ENCODE assay signal across 9 mouse cellular contexts in genomic region chr2:33129005-33129404, GRCm38 (mm10). TPM values are rescaled to one million over a fixed set of nuclear protein-coding genes. Genes with fewer than 3 reads are reported as not detected.
DNase-seq lines count a peak whose midpoint lies in the region; ATAC-seq and TF ChIP-seq lines count a peak whose summit lies in the region.
"Had no signal": no experiment of that assay in that cellular context is flagged by ENCODE, and none has a peak within 500 bp of the region (broad histone marks: within the 10 kb centered on the region; RNA-seq: fewer than 3 reads in every experiment).

No protein-coding gene starts in this region.

- peak overlapping the region; percentile 83; the same call in 1 of the 2 replicates for H3K4me3 ChIP-seq in forebrain, embryonic 10.5 days
- H3K4me3 ChIP-seq in forebrain, embryonic 11.5 days (ENCODE audit: low read depth, low read length): no peak overlapping the region
- peak overlapping the region; percentile 50 for H3K4me3 ChIP-seq in megakaryocyte, embryonic 14.5 days (replicated peaks)
- peak overlapping the region; percentile 70 for H3K4me3 ChIP-seq in forebrain, embryonic 16.5 days (replicated peaks; ENCODE audit: low read length)
- no peak overlapping the region for H3K4me3 ChIP-seq in layer of hippocampus, adult 2 months

- ATAC-seq in forebrain, embryonic 11.5 days (replicated peaks; ENCODE audit: low FRiP score): no peak
- no peak for ATAC-seq in megakaryocyte, adult 5-6 weeks (ENCODE audit: poor library complexity, severe bottlenecking)
- ATAC-seq in forebrain, embryonic 16.5 days: no peak

- peaks cover 46% of the 10 kb centered on the region for H3K27me3 ChIP-seq in forebrain, embryonic 10.5 days (ENCODE audit: poor library complexity, severe bottlenecking)
- peaks cover 9% of the 10 kb centered on the region; the same call in 1 of the 2 replicates for H3K27me3 ChIP-seq in forebrain, embryonic 11.5 days (ENCODE audit: control insufficient read depth, insufficient read depth, low read length)
- peaks cover 57% of the 10 kb centered on the region for H3K27me3 ChIP-seq in megakaryocyte, embryonic 14.5 days (replicated peaks)
- no peaks in the 10 kb centered on the region for H3K27me3 ChIP-seq in forebrain, embryonic 16.5 days (replicated peaks; ENCODE audit: control insufficient read depth, insufficient read depth, low read length)

- H3K4me1 ChIP-seq in forebrain, embryonic 10.5 days: peaks cover 36% of the 10 kb centered on the region
- peaks cover 3% of the 10 kb centered on the region; the same call in 1 of the 2 replicates for H3K4me1 ChIP-seq in forebrain, embryonic 11.5 days (replicated peaks; ENCODE audit: control insufficient read depth, insufficient read depth, low read length)
- H3K4me1 ChIP-seq in megakaryocyte, embryonic 14.5 days: peaks cover 33% of the 10 kb centered on the region
- H3K4me1 ChIP-seq in forebrain, embryonic 16.5 days (replicated peaks; ENCODE audit: control insufficient read depth, insufficient read depth, low read length): peaks cover 18% of the 10 kb centered on the region

- WGBS in forebrain, embryonic 10.5 days: 69% methylated on average over 2 of the region's 2 CpGs
- 70% methylated on average over 2 of the region's 2 CpGs for WGBS in forebrain, embryonic 11.5 days
- WGBS in forebrain, embryonic 16.5 days: 76% methylated on average over 2 of the region's 2 CpGs

- no peaks in the 10 kb centered on the region for H3K9me3 ChIP-seq in forebrain, embryonic 10.5 days
- H3K9me3 ChIP-seq in forebrain, embryonic 11.5 days (ENCODE audit: control insufficient read depth, low read length): no peaks in the 10 kb centered on the region
- no peaks in the 10 kb centered on the region for H3K9me3 ChIP-seq in megakaryocyte, embryonic 14.5 days
- no peaks in the 10 kb centered on the region for H3K9me3 ChIP-seq in forebrain, embryonic 16.5 days (ENCODE audit: control insufficient read depth, low read length)

- no peak for DNase-seq in forebrain, embryonic 10.5 days (ENCODE audit: extremely low spot score, low spot score)
- no peak for DNase-seq in forebrain, embryonic 11.5 days (ENCODE audit: low spot score)
- peak; percentile 14 for DNase-seq in naive thymus-derived CD4-positive, alpha-beta T cell, adult 2 months (ENCODE audit: low read depth)
- no peak for DNase-seq in layer of hippocampus, adult 2 months (ENCODE audit: low spot score in 2 of 2)
- no peak for DNase-seq in urinary bladder, postnatal 25 days (ENCODE audit: low spot score)

- no peak overlapping the region for H3K27ac ChIP-seq in forebrain, embryonic 10.5 days
- no peak overlapping the region for H3K27ac ChIP-seq in forebrain, embryonic 11.5 days (ENCODE audit: low read depth, low read length)
- no peak overlapping the region for H3K27ac ChIP-seq in forebrain, embryonic 16.5 days (ENCODE audit: low read length)
- H3K27ac ChIP-seq in layer of hippocampus, adult 2 months: no peak overlapping the region
- H3K27ac ChIP-seq: macrophage had no signal

- H3K4me2 ChIP-seq in forebrain, embryonic 11.5 days (ENCODE audit: low read depth, low read length, severe bottlenecking): no peak overlapping the region; the same call in 1 of the 2 replicates
- peak overlapping the region; percentile 97 for H3K4me2 ChIP-seq in forebrain, embryonic 16.5 days (ENCODE audit: low read length)

- TF ChIP-seq CTCF in layer of hippocampus, adult 2 months (conservative IDR thresholded peaks at IDR 0.05): no peak

- no peak overlapping the region for H3K9ac ChIP-seq in forebrain, embryonic 11.5 days (ENCODE audit: low read length)
- H3K9ac ChIP-seq in forebrain, embryonic 16.5 days (replicated peaks; ENCODE audit: low read depth, low read length): no peak overlapping the region

- no peaks in the 10 kb centered on the region for H3K36me3 ChIP-seq in forebrain, embryonic 10.5 days (replicated peaks)
- no peaks in the 10 kb centered on the region for H3K36me3 ChIP-seq in forebrain, embryonic 11.5 days (ENCODE audit: control insufficient read depth, insufficient read depth, low read length)
- no peaks in the 10 kb centered on the region for H3K36me3 ChIP-seq in megakaryocyte, embryonic 14.5 days (replicated peaks; ENCODE audit: low read length)
- H3K36me3 ChIP-seq in forebrain, embryonic 16.5 days (ENCODE audit: control insufficient read depth, insufficient read depth): no peaks in the 10 kb centered on the region

RNA-seq across cellular contexts. Expression of gene Garnl3, which starts 2.4 kb away (rescaled TPM):
- 8.6 and 9.1 TPM in 2 replicates for polyA plus RNA-seq in forebrain, embryonic 10.5 days (2016; fragmentation: Nextera tagmentation; extraction: Ambion mirVana)
- polyA plus RNA-seq in forebrain, embryonic 11.5 days (2014; fragmentation: Nextera tagmentation; extraction: Ambion mirVana): 9.7 and 12.9 TPM in 2 replicates
- polyA plus RNA-seq in megakaryocyte, embryonic 14.5 days (2012; ENCODE audit: insufficient read depth, low replicate concordance): 0.06 TPM in 1 of 2 replicates, not detected in the other
- 0.20 and 0.82 TPM in 2 replicates for total RNA-seq in megakaryocyte, adult 5-6 weeks (2015)
- 2.7 and 5.7 TPM in 2 replicates for total RNA-seq in megakaryocyte, adult 5-6 weeks (2017)
- polyA plus RNA-seq in forebrain, embryonic 16.5 days (2015; fragmentation: Nextera tagmentation; extraction: Ambion mirVana): 26.2 and 34.5 TPM in 2 replicates
- total RNA-seq in layer of hippocampus, adult 2 months (2021): 10 to 100 TPM; 31.7 to 35.2 TPM

Comparison
In these comparisons a context has a peak if more than half of its experiments do, and no peak if none do; other contexts are left out.
1. H3K4me3 ChIP-seq: peak in forebrain, embryonic 10.5 days (single experiment), megakaryocyte, embryonic 14.5 days (single experiment) and forebrain, embryonic 16.5 days (single experiment); none in forebrain, embryonic 11.5 days (single experiment) and layer of hippocampus, adult 2 months (single experiment).